Mouse (Mus musculus): ENCODE data around the gene Atp6v1g1.
A peak's percentile ranks its signal among the peaks of the same experiment; 100 is the strongest.

The Atp6v1g1 gene

GRCm38 (mm10) chr4:63544494-63545230 is at the start of gene Atp6v1g1:
Gene Atp6v1g1, plus strand, starts transcription at chr4:63544772.
- DNase-seq = peak; percentile 96

GRCm38 (mm10) chr4:63494967-63495914 is 49.3 kb upstream of the Atp6v1g1 start:
- no peak for DNase-seq

- peak; percentile 15 for DNase-seq
These were observed 48.7 kb upstream of the Atp6v1g1 start, which contains the start of gene Whrn for GRCm38 (mm10) chr4:63495915-63496278. Gene Whrn, minus strand, starts transcription at chr4:63495991.

- no peak for DNase-seq
These were observed 48.3 kb upstream of the Atp6v1g1 start for GRCm38 (mm10) chr4:63496312-63496711.

GRCm38 (mm10) chr4:63498346-63498745 is 46.2 kb upstream of the Atp6v1g1 start:
- no peak for DNase-seq

- DNase-seq = no peak
These were observed 43.5 kb upstream of the Atp6v1g1 start for GRCm38 (mm10) chr4:63501050-63501449.

- DNase-seq = no peak
These were observed 40.6 kb upstream of the Atp6v1g1 start for GRCm38 (mm10) chr4:63503949-63504348.

- DNase-seq = no peak
These were observed 37.1 kb upstream of the Atp6v1g1 start for GRCm38 (mm10) chr4:63507478-63507877.

GRCm38 (mm10) chr4:63508232-63508631 is 36.3 kb upstream of the Atp6v1g1 start:
- DNase-seq = peak; percentile 65

GRCm38 (mm10) chr4:63512921-63513320 is 31.7 kb upstream of the Atp6v1g1 start:
- no peak for DNase-seq

GRCm38 (mm10) chr4:63514454-63514984 is 30.1 kb upstream of the Atp6v1g1 start:
- no peak for DNase-seq

- no peak for DNase-seq
These were observed 29.6 kb upstream of the Atp6v1g1 start for GRCm38 (mm10) chr4:63515021-63515420.

GRCm38 (mm10) chr4:63521813-63522419 is 22.7 kb upstream of the Atp6v1g1 start:
- no peak for DNase-seq

GRCm38 (mm10) chr4:63525514-63525913 is 19.1 kb upstream of the Atp6v1g1 start:
- DNase-seq = no peak

GRCm38 (mm10) chr4:63528946-63529345 is 15.6 kb upstream of the Atp6v1g1 start:
- no peak for DNase-seq

GRCm38 (mm10) chr4:63530409-63530808 is 14.2 kb upstream of the Atp6v1g1 start:
- DNase-seq = no peak

GRCm38 (mm10) chr4:63537602-63538001 is 7.0 kb upstream of the Atp6v1g1 start:
- no peak for DNase-seq

- DNase-seq = peak; percentile 11
These were observed 2.4 kb upstream of the Atp6v1g1 start for GRCm38 (mm10) chr4:63542209-63542608.

- DNase-seq = peak; percentile 55
These were observed 652 bp upstream of the Atp6v1g1 start for GRCm38 (mm10) chr4:63543746-63544493.

GRCm38 (mm10) chr4:63545231-63545958 is 823 bp downstream of the Atp6v1g1 start:
- DNase-seq = peak; percentile 34

GRCm38 (mm10) chr4:63546441-63547055 is 2.0 kb downstream of the Atp6v1g1 start:
- DNase-seq = peak; percentile 20
